Mouse (Mus musculus): ENCODE data around the gene Pa2g4.

DNA sequence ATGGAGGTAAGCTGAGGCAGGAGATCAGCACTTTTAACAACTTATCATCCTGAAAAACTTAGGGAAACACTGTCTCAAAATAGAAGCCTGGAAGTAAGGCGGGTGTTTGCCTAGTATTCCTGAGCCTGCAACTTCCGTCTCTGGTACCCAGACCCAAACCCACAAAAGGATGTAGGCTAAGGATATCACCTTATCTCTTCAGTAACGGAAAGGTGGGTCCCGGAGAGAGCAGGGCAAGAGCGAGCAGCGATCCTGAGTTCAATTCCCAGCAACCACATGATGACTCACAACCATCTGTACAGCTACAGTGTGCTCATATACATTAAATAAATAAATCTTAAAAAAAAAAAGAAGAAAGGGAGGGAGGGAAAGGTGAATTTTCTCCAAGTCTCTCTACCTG is 25.6 kb upstream of the Pa2g4 start:
- TF ChIP-seq POLR2A (IDR thresholded peaks at IDR 0.05; ENCODE audit: borderline replicate concordance, insufficient read depth, low read length), result no peak
- TF ChIP-seq CTCF (IDR thresholded peaks at IDR 0.05; ENCODE audit: borderline replicate concordance, insufficient read depth, low read depth, low read length), result no peak

All from cerebellum, adult 2 months (tissue).